ENCODE assay signal across 25 mouse cellular contexts in genomic region chr10:30787684-30788339, GRCm38 (mm10). TPM values are rescaled to one million over a fixed set of nuclear protein-coding genes. Genes with fewer than 3 reads are reported as not detected.
A peak's percentile ranks its signal among the peaks of the same experiment; 100 is the strongest.
DNase-seq lines count a peak whose midpoint lies in the region; ATAC-seq and TF ChIP-seq lines count a peak whose summit lies in the region.
"Had no signal": no experiment of that assay in that cellular context is flagged by ENCODE, and none has a peak within 500 bp of the region (broad histone marks: within the 10 kb centered on the region; RNA-seq: fewer than 3 reads in every experiment).

No protein-coding gene starts in this region.

- WGBS in liver, embryonic 13.5 days (ENCODE audit: insufficient replicate concordance), result 54% methylated on average over 3 of the region's 3 CpGs
- WGBS in midbrain, embryonic 16.5 days, result 96% methylated on average over 3 of the region's 3 CpGs

- no peaks in the 10 kb centered on the region for H3K27me3 ChIP-seq in G1E (ENCODE audit: insufficient read depth, low read length)
- no peaks in the 10 kb centered on the region for H3K27me3 ChIP-seq in liver, embryonic 13.5 days
- no peaks in the 10 kb centered on the region for H3K27me3 ChIP-seq in midbrain, embryonic 16.5 days (ENCODE audit: control insufficient read depth, insufficient read depth, low read depth, low read length)
- H3K27me3 ChIP-seq: heart, embryonic 15.5 days had no signal

- no peak overlapping the region for H3K4me3 ChIP-seq in G1E (ENCODE audit: low read depth, low read length)
- no peak overlapping the region for H3K4me3 ChIP-seq in liver, embryonic 13.5 days (replicated peaks)
- no peak overlapping the region for H3K4me3 ChIP-seq in midbrain, embryonic 16.5 days (ENCODE audit: low read depth, low read length)
- H3K4me3 ChIP-seq: forebrain, embryonic 10.5 days; heart, adult 2 months; heart, embryonic 15.5 days; hindbrain, embryonic 10.5 days; layer of hippocampus, adult 2 months; midbrain, embryonic 10.5 days had no signal

- no peaks in the 10 kb centered on the region; the same call in 1 of the 2 replicates for H3K9me3 ChIP-seq in G1E (replicated peaks)
- no peaks in the 10 kb centered on the region for H3K9me3 ChIP-seq in liver, embryonic 13.5 days (replicated peaks)
- peaks cover 4% of the 10 kb centered on the region; the same call in 1 of the 2 replicates for H3K9me3 ChIP-seq in midbrain, embryonic 16.5 days (replicated peaks; ENCODE audit: control insufficient read depth, low read length, poor library complexity, severe bottlenecking)
- H3K9me3 ChIP-seq: heart, embryonic 15.5 days; hindbrain, embryonic 10.5 days; midbrain, embryonic 10.5 days had no signal

- peaks cover 23% of the 10 kb centered on the region for H3K36me3 ChIP-seq in G1E (replicated peaks)
- 0 out of 2 replicates have a peak, but pooled peaks cover 8% of the 10 kb centered on the region for H3K36me3 ChIP-seq in liver, embryonic 13.5 days
- no peaks in the 10 kb centered on the region for H3K36me3 ChIP-seq in midbrain, embryonic 16.5 days (ENCODE audit: control insufficient read depth, insufficient read depth, low read length)
- H3K36me3 ChIP-seq: forebrain, embryonic 10.5 days; heart, embryonic 15.5 days; hindbrain, embryonic 10.5 days; midbrain, embryonic 10.5 days had no signal

- ATAC-seq in G1E (ENCODE audit: extremely low read depth, insufficient number of reproducible peaks, low FRiP score, poor library complexity, severe bottlenecking), result peak; percentile 69
- ATAC-seq in common myeloid progenitor, adult 5-6 weeks (replicated peaks; ENCODE audit: low read depth, poor library complexity, severe bottlenecking), result peak; percentile 79
- ATAC-seq in liver, embryonic 13.5 days (ENCODE audit: low read depth), result peak; percentile 79
- ATAC-seq in megakaryocyte-erythroid progenitor cell, adult 5-6 weeks (replicated peaks; ENCODE audit: low FRiP score, low TSS enrichment, poor library complexity, severe bottlenecking), result peak; percentile 73
- ATAC-seq in midbrain, embryonic 16.5 days, result no peak
- ATAC-seq: hindbrain, postnatal 0 days had no signal

- H3K4me1 ChIP-seq in G1E (ENCODE audit: insufficient read depth, low read depth, low read length), result peaks cover 40% of the 10 kb centered on the region
- H3K4me1 ChIP-seq in liver, embryonic 13.5 days (replicated peaks), result peaks cover 48% of the 10 kb centered on the region
- no peaks in the 10 kb centered on the region for H3K4me1 ChIP-seq in midbrain, embryonic 16.5 days (ENCODE audit: control insufficient read depth, insufficient read depth, low read length)
- H3K4me1 ChIP-seq: forebrain, embryonic 10.5 days; hindbrain, embryonic 10.5 days; midbrain, embryonic 10.5 days had no signal

- H3K9ac ChIP-seq in liver, embryonic 13.5 days, result no peak overlapping the region
- no peak overlapping the region for H3K9ac ChIP-seq in midbrain, embryonic 16.5 days (ENCODE audit: low read depth, low read length)
- H3K9ac ChIP-seq: heart, embryonic 15.5 days had no signal

- peak overlapping the region; percentile 55; the same call in 1 of the 2 replicates for H3K27ac ChIP-seq in liver, embryonic 13.5 days
- H3K27ac ChIP-seq in midbrain, embryonic 16.5 days (ENCODE audit: low read length), result no peak overlapping the region
- H3K27ac ChIP-seq: forebrain, embryonic 10.5 days; heart, adult 2 months; heart, embryonic 15.5 days; hindbrain, embryonic 10.5 days; hindbrain, postnatal 0 days; layer of hippocampus, adult 2 months; midbrain, embryonic 10.5 days had no signal

- DNase-seq in G1E (ENCODE audit: low spot score), result no peak
- no peak for DNase-seq in liver, embryonic 13.5 days
- DNase-seq in spleen, adult 12 weeks (ENCODE audit: low spot score), result no peak
- no peak for DNase-seq in cerebellum, postnatal 25 days
- DNase-seq: adrenal gland, postnatal 14 days; B cell, adult 2 months; cerebellum, adult 11 months; cerebellum, postnatal 10 days; embryo, embryonic 11 days; gastrocnemius, postnatal 10 days; heart, adult 2 months; kidney, adult 11 months; left cerebral cortex, postnatal 4 days; lung, postnatal 10 days; right cerebral cortex, postnatal 4 days; thymus, postnatal 25 days had no signal

- no peak overlapping the region for H3K4me2 ChIP-seq in liver, embryonic 13.5 days
- no peak overlapping the region for H3K4me2 ChIP-seq in midbrain, embryonic 16.5 days (ENCODE audit: low read length)
- H3K4me2 ChIP-seq: heart, embryonic 15.5 days had no signal

- no peak for TF ChIP-seq CTCF in G1E (IDR thresholded peaks at IDR 0.05; ENCODE audit: low read depth, low read length)

RNA-seq across cellular contexts. Expression of gene Ncoa7, which starts 15.3 kb away (rescaled TPM):
- total RNA-seq in G1E (2014; fragmentation: Nextera tagmentation) (36.2 and 50.1 TPM in 2 replicates), G1E (2017) (15.4 and 16.6 TPM in 2 replicates)
- polyA plus RNA-seq in G1E (2012), result 16.3 and 18.0 TPM in 2 replicates
- total RNA-seq in common myeloid progenitor, adult 5-6 weeks (2017), result 28.8 and 45.0 TPM in 2 replicates
- polyA plus RNA-seq in liver, embryonic 13.5 days (2015; fragmentation: Nextera tagmentation; extraction: Ambion mirVana), result 11.8 and 13.9 TPM in 2 replicates
- 24.1 and 25.6 TPM in 2 replicates for total RNA-seq in megakaryocyte-erythroid progenitor cell, adult 5-6 weeks (2014; fragmentation: Nextera tagmentation)
- 12.7 and 20.8 TPM in 2 replicates for total RNA-seq in megakaryocyte-erythroid progenitor cell, adult 5-6 weeks (2017)
- polyA plus RNA-seq in midbrain, embryonic 16.5 days (2015; fragmentation: Nextera tagmentation; extraction: Ambion mirVana), result 24.6 and 25.4 TPM in 2 replicates

RNA-seq across cellular contexts. Expression of gene Hey2, which starts 54.8 kb away (rescaled TPM):
- total RNA-seq in G1E (2014; fragmentation: Nextera tagmentation) (not detected in 2 replicates), G1E (2017) (0.44 and 0.52 TPM in 2 replicates)
- 0.02 TPM in 1 of 2 replicates, not detected in the other for polyA plus RNA-seq in G1E (2012)
- not detected in 2 replicates for total RNA-seq in common myeloid progenitor, adult 5-6 weeks (2017)
- 0.46 and 0.59 TPM in 2 replicates for polyA plus RNA-seq in liver, embryonic 13.5 days (2015; fragmentation: Nextera tagmentation; extraction: Ambion mirVana)
- not detected in 2 replicates for total RNA-seq in megakaryocyte-erythroid progenitor cell, adult 5-6 weeks (2014; fragmentation: Nextera tagmentation)
- not detected in 2 replicates for total RNA-seq in megakaryocyte-erythroid progenitor cell, adult 5-6 weeks (2017)
- 3.4 and 4.0 TPM in 2 replicates for polyA plus RNA-seq in midbrain, embryonic 16.5 days (2015; fragmentation: Nextera tagmentation; extraction: Ambion mirVana)
